Mouse (Mus musculus) ovary, adult 18-20 months (tissue): ENCODE results near the gene Spint1.

Experiments
- DNase-seq: peaks from one replicate; pipeline ENCODE4 v3.0.0; 2022; ENCODE audit warnings: low spot score, mixed read lengths

Gene Spint1

DNA sequence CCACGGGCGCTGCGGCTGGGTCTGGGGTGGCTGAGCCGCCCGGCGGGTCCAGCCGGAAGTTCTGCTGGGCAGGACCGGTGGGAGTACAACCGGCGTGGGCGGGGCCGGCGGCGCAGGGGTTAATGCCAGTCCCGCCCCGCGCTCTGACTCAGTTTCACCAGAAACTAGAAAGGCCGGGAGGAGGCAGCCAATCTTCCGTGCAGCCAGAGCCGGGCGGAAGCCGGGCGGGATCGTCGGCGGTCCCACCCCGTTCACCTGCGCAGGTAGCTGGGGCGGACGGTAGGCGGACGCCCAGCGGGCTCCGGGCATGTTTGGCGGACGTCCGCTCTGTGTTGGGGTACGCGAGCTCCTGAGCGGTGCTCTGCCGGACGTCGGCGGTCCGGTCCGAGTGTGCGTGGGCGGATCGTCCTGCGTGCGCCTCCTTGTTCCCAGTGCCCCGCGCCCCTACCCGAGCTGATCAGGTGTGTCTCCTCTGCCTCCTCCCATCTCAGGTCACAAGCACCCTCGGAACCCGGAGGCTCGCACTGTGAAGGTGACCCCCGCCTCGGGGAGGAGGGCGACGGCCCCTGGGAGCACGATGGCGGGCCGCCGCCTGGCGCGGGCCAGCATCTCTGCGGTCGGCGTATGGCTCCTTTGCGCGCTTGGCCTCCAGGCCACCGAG is at the start of gene Spint1:
Gene Spint1 (plus strand): TSS at position 153 of the 661 bp plus-strand sequence.
- no peak for DNase-seq

DNA sequence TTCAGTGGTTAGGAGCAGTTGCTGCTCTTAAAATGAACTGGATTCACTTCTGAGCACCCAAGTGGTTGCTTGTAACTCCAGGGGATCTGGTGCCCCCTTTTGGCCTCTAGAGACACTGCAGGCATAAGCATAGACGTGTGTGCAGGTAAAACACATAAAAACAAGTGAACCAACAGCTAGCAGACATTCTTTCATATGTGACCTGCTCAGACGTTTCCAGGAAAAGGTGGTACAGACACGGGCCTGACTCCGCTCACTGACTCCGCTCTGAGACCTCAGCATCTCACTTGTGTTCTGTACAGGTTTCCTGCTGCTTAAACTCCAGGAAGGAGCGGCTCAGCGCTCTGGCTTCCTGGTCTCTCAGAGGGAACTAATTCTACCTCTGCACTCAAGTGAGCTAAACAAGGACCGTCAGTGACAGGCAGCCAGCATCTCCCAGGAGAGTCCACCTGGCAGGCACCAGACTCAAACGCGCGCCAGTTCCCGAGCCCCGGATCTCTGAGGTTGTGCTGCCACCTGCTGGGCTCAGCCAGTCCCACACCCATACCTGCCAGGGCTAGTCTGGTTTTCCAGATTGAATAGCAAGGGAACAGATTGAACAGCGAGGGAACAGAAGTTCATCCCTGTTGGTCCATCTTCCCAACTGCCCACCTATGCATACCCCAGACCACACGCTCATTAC is 48.0 kb upstream of the Spint1 start:
- peak; percentile 45 for DNase-seq

DNA sequence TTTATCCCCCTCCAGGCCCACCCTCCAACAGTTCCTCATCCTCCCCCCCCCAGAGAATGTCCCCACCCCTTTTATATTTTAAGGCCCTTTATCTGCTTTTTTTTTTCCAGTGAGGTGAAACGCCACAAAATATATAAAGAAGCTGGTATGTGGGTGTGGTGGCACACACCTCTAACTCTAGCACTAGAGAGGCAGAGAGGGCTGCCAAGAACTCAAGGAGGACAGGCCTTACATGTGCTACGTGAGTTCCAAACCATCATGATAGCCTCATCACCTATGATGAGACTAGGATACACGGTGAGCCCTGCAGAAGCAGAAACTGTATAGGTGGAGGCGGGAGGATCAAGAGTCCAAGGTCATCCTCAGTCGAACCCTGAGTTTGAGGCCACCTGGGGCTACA is 46.2 kb upstream of the Spint1 start:
- DNase-seq: no peak

DNA sequence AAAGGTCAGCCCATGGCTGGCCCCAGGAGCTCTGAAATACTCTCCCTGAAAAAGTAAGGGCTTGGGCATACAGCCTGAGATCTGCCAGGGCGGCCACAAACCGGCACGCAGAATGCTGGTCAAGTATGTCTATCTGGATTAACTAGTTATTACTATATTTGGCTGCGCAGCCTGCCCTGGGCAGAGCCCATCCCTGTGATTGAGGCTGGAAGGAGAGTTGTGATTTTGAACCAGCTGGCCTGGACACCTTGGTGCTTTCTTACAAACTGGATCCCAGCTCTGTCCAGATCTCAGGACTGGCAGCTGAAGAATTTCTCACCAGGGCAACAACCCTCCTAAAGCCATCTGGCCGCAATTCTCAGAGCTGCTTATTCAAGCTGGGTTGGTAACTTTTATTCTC is 43.0 kb upstream of the Spint1 start:
- DNase-seq: no peak

DNA sequence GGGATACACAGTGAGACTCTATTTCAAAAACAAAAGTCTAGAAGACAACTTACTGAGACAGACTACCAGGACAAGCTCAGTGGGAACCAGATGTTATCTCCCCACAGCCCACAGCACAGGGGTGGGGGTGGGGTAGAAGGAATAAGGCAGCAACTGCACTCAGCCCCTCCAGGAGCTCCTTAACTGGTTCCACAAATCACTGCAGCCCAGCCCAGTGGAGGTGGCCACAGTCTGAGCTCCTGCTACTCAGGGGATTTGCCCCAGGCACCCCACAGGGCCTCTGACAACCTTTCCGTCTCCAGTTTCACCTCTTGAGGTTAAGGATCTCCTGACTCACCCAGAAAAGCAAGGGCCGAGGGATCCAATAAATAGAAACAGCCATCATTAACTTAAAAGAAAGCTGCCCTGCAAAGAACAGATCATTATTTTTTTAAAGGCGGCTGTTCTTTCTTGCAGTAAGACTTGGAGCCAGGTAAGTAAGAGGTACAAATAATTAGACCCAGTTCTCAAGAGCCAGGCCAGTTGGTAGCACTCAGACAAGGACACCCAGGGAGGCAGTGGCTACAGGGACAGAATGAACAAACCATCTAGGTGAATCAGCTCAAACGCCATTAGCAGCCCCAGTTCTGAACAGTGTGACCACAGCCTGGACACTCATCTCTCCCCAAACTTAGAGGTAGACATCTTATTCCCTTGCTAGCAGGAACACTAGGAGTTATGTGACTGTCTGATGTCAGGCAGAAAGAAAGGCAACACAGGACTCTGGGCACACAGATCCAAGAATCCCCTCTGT is 40.6 kb upstream of the Spint1 start:
- DNase-seq: no peak

DNA sequence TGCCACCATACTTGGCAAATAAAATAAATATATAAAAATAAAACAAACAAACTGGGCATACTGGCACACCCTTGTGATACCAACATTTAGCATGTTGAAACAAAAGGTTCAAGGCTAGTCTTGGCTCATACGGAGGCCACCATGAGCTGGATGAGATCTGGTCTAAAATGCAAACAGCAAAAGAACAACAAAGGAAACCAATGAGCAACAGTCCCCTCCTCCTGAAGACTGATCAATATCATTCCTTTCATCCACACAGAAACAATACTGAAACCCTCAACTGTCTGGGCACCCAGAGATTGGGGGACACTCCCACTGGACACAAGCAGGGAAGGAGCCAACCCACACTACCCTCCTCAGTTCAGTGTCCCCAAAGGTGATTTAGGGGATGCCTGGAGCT is 39.7 kb upstream of the Spint1 start:
- DNase-seq: no peak

DNA sequence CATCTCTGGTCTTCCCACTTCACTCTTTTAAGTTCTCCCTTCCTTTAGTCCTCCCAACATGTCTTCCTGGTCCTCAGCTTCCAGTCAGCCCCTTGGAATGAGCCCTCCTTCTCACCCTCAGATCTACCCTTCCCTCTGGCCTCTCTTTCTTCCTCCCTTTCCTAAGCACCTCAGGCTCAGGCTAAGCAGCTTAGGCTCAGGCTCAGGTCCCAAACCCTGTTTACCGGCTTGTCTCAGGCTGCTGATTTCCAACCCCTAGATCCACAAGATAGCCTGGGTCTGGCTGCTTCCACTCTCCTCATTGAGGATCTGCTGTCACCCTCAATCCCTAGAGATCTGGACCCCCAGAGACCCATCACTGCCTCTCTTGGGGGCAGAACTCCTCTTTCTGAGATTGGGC is 39.1 kb upstream of the Spint1 start:
- no peak for DNase-seq

DNA sequence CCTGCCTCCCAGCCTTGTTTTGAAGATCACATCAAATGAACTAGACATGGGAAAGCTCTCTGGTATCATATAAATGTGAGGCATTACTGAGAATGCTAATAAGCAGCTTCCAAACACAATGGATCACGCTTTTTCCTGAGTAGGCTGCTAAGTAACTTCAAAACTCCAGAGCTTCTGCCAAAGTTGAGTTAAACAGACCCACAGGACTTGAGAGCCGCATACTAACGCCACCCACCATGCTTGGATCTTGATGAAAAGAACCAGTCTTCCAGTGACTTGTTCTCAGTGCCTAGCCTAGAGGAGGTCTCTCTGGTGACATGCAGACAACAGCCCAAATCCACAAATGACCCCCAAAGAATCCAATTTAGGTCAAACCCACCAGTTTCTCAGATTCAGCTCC is 38.2 kb upstream of the Spint1 start:
- DNase-seq: no peak

DNA sequence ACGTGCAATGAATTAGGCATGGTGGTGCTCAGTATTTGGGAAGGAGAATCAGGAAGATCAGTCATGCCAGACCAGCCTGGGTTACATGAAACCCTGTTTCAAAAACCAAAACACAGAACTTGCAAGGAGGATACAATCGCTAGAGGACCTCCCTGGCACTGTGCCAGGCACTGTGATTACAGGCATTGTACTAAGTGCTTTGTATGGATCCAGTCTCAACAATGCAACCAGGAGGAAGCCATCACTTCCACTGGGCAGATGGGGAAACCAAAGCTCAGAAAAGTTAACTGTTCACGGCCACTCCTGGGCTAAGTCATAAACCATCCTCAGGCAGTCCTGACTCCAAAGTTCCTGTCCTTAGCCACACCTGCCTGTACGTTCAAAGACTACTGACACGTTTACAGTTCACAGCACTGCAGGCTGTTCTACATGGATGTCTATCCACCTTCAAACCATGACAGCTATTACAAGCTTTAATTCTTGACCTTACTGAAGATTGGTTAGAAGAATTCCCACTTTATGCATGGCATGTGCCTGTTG is 34.2 kb upstream of the Spint1 start:
- no peak for DNase-seq

DNA sequence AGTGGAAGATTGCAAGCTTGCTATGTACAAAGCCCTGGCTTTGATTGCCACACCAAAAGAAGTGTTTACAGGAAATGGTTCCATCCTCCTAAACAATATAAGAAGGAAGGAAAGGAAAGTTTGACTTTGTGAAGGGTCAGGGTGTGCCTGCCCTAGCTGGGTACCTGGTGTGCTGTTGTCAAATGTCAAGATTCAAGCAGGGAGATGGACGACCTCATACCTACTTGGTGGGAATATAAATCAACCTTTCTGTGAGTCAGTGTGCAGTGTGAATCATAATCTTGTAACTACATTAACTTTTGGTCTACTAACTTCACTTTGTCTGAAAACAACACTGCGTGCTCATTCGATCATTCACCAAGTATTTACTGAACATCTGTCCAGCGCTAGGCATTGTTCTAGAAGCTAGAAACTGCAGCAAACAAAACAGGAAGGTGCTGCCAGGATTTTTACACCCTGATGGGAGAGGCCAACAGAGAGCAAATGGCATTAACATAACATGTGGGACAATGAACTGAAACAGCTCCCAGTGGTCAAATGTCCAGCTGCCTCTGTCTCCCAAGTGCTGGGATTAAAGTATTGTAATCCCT is 33.2 kb upstream of the Spint1 start:
- no peak for DNase-seq

DNA sequence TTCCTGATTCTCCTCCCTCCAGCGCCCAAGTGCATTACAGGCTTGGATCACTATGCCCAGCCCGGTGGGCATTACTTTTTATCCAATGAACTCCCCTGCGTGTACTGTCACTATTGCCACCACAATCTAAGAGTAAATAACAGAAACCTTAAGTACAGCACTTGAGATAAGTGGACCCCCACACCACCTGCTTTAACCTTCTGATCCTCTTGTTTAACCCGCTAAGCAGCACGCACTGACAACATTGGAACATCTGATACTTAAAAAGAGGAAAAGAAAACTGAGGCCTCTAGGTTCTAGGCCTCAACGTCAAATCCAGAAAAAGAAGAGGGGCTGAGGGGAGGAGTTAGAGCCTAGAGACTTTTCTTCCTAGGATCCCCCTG is 29.2 kb upstream of the Spint1 start:
- DNase-seq: no peak

DNA sequence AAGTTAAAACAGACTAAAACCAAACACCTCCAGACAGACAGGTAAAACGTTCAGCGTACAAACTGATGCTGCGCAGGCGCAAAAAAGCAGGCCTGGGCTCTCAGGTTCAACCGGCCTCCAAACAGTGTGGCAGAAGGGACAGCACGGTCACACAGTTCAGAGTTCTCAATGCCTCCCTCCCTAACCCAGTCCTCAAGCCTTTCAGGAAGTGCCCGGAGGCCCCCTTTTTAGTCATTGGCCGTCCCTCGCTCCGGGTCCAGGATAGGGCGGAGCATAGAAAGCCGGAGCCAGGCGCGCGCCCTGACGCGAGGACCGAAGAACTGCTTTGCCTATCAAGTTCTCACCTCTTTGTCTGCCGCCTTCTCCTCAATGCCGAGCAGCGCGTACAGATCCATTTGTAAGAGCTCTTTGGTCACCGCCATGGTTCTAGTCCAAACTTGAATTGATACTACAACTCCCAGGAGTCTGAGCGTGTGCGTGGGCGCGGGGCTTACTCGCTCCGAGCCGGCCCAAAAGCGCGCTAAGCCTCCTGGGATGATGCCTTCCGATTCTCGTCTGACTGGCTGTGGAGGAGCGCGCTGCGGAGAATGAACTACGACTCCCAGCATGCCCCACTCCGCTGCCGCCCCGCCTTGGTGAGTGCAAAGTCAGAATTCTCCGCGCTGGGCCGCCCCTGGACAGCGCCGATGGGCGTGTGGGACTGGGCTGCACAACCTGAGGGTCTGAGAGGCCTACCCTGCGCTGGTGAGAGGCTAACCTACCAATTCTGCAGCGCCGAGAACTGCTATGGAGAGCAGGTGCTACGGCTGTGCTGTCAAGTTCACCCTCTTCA is 28.6 kb upstream of the Spint1 start, which contains the start of the genes Zfyve19 and Dnajc17:
Gene Zfyve19 (plus strand): TSS at position 274 of the 832 bp plus-strand sequence.
Gene Dnajc17 (minus strand): TSS at position 452 of the 832 bp plus-strand sequence.
- DNase-seq: peak; percentile 92

DNA sequence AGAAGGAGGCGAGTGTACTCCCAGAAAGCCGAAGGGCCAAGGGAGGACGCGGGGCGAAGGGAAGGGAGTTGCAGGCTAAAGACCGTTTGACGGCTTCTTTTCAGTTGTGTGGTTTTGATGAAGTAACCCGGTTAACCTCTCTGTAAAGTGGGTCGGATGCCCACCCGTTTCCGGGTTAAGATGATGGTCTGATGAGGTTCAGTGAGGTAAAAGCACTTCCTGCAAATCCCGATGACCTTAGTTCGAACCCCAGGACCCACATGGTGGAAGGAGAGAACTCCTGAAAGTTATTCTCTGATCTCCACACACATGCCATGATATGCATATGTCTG is 28.0 kb upstream of the Spint1 start:
- DNase-seq: no peak

DNA sequence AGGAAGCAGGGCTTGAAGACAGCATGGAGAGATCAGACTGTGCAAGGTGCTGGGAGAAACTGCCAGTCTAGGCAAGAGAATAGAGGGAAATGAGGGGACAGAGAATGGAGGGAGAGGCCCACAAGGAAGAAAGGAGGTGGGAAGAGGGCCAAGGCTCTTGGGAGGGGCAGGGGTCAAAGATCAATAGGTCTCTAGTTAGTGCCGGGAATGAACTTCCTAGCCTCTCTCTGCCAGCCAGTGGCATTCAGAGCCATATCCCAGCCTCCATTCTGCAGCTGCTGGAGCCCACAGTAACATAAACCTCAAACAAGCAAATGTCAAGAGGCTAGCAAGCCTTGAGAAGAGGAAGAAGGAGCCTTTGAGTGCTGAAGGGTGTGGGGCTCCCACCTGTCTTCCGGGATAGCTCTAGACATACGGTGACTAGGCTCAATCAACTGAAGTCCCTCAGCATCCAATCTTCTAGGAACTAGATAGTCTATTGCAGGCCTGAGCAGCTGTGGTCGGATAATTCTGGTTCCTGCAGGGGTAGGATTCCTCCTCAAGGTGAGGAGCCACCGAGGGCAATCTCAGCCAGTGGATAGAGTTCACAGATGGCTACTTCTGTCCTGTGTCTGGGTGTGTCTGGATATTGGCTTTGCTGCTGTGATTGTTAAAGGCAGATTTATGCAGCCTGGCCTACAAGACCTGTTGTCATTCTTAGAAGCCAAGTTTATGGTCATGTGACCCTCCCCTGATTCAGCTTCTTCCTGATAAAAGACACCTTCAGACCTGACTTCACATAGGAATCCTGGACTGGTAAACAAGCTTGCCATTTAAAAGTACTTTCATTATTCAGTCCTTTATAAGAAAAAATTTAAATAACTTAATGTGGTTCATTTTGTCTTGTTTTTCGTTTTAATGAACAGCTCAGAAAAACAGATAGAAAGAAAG is 7.1 kb upstream of the Spint1 start, which contains the start of gene Ppp1r14d:
Gene Ppp1r14d (minus strand): TSS at position 132 of the 930 bp plus-strand sequence.
- no peak for DNase-seq

DNA sequence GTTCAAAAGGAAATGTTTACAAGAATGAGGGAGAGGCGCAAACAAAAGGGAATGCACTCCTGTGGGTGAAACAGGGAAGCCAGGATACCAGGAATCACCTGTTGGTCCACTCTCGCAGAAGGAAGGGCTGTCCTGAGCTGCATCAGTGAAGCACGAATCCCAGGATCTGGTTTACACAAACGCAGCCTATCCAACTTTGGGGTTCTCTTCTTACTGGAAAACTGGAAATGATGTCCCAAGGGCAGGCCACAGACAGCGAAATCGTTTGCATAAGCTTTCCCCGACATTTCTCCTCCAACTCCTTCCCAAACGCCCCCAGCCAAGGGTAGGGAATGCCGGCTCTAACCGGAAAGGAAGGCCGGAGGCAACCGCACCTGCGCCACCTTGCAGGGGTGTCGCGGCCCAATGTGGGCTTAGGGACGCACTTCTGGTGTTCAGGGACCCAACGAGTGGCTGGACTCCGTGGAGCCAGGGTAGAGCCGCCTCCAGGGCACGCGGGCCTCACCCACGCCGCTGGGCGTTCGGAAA is 416 bp upstream of the Spint1 start:
- no peak for DNase-seq

DNA sequence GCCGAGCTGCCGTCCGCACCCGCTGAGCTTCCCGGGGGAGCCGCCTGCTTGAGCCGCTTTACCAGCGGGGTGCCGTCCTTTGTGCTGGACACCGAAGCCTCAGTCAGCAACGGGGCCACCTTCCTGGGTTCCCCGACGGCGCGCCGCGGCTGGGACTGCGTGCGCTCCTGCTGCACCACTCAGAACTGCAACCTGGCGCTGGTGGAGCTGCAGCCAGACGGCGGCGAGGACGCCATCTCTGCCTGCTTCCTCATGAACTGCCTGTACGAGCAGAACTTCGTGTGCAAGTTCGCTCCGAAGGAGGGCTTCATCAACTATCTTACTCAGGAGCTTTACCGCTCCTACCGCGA is 684 bp downstream of the Spint1 start:
- DNase-seq: no peak

DNA sequence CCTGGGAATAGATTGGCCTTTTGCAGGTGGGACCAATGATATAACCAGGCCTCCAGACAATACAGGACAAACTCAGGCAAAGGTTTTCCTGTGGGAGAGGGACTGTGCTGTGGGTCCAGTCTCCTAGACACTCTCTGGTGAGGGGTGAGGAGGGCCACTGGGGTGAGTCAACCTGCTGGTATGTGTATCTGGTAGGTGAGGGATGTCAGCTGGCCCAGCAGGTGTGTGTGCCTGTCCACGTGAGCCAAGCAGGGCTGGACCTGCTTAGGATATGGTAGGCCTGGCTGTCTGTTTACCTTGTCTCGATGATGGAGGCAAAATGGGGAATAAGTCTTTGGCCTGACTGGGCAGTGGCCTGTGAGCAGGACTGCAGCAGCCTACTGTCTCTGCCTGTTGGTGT is 1.5 kb downstream of the Spint1 start:
- no peak for DNase-seq

DNA sequence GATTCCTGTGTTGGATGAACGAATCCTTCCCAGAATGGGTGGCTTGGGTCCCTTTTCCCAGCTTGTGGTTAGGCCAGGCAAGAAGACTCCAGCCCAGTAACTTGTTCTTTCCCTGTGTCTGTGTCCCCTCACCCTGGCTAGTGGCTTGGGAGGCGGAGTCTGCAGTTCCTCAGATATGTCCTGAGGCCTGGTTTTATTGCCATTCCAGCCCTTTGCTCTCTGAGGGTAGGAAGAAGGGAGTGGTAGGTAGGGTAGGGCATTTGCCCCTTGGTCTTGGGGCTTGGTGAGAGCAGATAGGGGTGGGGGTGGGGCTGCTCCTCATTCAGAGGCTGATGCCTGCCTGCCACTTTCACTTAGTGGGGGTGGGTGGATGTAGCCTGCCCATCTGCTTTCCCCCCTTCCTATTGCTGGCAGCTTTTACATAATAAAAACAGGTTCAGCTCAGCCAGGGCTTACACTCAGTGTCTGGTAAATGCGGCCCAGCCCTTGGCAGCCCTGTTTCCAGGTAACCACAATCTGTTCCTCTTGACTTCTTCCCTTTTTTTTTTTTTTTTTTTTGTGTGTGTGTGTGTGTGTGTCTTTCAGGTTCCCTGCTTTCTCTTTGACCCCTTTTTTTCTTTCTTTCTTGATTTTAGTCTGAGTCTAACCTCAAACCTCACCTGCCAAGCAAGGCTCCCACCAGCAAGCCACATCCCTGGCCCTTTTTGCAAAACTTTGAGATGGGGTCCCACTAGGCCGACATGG is 3.1 kb downstream of the Spint1 start:
- DNase-seq: no peak

DNA sequence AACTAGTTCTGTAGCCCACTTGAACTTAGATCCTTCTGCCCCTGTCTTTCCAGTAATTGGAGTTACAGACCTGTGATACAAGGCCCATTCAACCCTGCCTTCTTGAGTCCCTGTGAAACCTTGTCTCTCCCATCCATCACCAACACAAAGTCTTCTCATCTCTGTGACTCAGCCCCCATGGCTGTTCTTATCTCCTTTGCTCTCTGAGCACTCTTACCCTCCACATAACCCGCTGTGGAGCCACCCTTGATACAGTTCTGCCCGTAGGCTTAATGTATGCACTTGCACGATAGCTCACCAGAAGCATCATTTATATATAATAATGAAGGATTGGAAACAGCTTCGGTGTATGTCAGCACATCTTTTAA is 3.6 kb downstream of the Spint1 start:
- no peak for DNase-seq

DNA sequence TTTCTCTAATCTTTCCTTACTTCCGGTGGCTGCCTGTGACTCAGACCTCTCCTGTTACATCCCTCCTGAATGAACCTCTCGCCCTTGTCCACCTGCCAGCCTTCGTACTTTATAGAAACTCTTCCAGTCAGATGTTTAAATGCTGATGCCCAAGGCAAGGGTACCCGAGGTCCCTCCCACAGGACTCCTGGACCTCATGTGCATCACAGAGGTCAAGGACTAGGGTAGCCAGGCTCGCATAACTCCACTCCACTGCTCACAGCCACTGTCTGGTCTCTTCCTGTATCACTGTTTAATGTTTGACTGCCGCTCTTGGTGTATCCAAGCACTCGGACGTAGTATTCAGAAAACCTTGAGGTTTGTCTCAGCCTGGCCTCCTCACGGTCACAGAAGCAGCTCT is 5.4 kb downstream of the Spint1 start:
- DNase-seq: no peak
